In genomic region chr5:31196207-31196606, GRCm38 (mm10) we compare ENCODE assay signal across 11 mouse cellular contexts.
"Had no signal": no experiment of that assay in that cellular context is flagged by ENCODE, and none has a peak within 500 bp of the region (broad histone marks: within the 10 kb centered on the region; RNA-seq: fewer than 3 reads in every experiment).

No protein-coding gene starts in this region.

- H3K4me3 ChIP-seq: left cerebral cortex, adult 2 months; liver, embryonic 13.5 days; midbrain, embryonic 15.5 days had no signal

- H3K27ac ChIP-seq: kidney, postnatal 0 days; left cerebral cortex, adult 2 months; liver, embryonic 13.5 days; midbrain, embryonic 15.5 days had no signal

- DNase-seq: kidney, adult 2 months; kidney, postnatal 25 days; layer of hippocampus, postnatal 36 days; liver, embryonic 13.5 days; lung, adult 2 months; lung, postnatal 14 days; lung, postnatal 4 days; thymus, postnatal 36 days had no signal

- H3K4me2 ChIP-seq: liver, embryonic 13.5 days; midbrain, embryonic 15.5 days had no signal

- H3K27me3 ChIP-seq: liver, embryonic 13.5 days; midbrain, embryonic 15.5 days had no signal

- ATAC-seq: midbrain, embryonic 15.5 days had no signal

- H3K9ac ChIP-seq: liver, embryonic 13.5 days; midbrain, embryonic 15.5 days had no signal
